Mouse (Mus musculus): ENCODE measurements around the gene Coq7.

DNA sequence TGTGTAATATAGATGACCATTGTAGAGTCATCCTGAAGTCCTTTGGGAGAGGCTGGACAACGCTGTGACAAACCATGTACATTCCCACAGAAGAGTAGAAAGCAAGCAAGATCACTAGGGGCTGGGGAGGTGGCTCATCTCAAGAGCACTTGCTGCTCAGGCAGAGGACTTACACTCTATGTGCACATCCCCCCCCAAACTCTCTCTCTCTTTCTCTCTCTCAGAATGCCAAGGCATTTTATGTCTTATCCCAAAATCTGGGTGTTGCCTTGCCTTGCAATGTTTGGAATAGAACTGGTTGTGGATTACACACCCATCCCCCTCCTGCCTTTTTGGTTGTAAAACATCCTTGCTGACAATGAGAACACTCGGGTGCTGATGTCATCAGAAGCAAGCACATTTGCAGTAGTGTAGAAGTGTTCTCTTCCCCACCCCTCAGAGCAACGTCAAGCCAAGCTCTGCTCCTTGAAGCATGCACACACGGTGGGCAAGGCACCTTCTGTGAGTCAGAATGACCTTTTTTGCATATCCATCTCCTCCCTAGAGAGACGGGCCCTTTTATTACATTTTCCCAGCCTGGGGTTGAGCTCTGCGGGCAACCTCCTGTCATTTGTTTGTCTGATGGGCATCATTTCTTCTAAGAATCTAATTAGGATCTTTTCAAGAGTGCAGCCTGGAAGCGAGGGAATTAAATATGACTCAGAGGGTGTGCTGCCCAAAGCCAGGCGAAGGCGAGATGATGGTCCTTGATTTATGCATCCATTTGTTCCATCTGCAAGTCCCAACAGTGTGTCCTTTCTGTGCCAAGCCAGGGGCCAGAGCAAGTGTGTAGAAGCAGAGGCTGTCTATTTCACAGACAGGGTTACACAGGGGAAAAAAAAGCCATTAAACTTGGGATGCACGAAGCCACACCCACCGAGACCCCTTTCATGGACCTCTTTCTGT is 70.1 kb downstream of the Coq7 start:
- TF ChIP-seq POLR2A (IDR thresholded peaks at IDR 0.05; ENCODE audit: low read depth, low read length) (no peak), CTCF (IDR thresholded peaks at IDR 0.05; ENCODE audit: extremely low read depth, insufficient read depth, insufficient read length, insufficient replicate concordance) (no peak)

Measured in spleen, adult 2 months (tissue).